Mouse (Mus musculus): ENCODE data around the gene Mlana. TPM values are rescaled to one million over a fixed set of nuclear protein-coding genes. Genes with fewer than 3 reads are reported as not detected.

Gene Mlana
- total RNA-seq (2022) = under 1 TPM in 1 of 4 experiments, not detected in 3; 0.39 TPM

DNA sequence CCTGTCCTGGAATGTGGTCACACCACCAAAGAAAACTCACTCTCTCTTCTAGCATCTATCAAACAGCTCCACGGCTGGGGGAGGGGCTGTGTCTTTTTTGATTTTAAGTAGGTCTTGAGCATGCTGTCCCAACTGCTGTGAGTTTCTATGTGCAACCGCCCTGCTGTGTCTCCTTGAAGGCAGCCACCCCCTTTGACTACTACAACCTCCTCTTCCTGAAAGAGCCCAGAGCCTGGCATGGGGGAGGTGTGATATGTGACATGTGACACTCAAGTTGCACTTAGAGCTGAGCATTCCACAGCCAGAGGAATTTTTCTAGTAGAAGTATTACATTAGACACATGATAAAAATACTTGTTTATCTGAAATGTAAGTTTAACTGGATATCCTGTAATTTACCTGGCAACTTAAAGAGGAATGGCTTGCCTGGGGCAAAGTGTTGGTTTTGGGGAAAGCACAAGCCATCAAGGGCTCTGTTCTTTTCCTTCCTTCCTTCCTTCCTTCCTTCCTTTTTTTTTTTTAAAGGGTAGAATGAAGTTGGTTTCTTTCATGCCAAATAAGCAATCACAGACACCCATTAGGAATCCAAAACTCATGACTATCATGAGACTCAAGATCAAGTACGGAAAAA, at the start of gene Mlana:
TSS of gene Mlana (plus strand) at position 580 of the 630 bp plus-strand sequence.
- no peak for DNase-seq (ENCODE audit: low spot score in 2 of 2)

DNA sequence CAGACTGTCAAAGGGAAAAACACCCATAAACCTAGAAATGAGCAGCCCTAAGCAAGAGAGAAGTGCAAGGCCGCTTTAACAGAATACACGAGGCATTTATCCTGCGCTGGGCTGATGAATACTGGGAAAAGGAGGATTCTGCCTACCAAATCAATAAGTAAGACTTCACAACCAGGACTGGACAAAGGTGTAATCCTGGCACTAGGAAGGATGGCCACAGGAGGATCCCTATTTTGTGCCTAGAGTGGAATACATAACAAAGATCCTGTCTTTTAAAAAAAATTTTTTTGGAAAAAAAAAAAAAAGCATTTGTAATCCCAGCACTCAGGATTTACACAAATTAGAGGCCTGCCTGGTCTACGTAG, 49.1 kb upstream of the Mlana start:
- DNase-seq (ENCODE audit: low spot score in 2 of 2) = no peak

DNA sequence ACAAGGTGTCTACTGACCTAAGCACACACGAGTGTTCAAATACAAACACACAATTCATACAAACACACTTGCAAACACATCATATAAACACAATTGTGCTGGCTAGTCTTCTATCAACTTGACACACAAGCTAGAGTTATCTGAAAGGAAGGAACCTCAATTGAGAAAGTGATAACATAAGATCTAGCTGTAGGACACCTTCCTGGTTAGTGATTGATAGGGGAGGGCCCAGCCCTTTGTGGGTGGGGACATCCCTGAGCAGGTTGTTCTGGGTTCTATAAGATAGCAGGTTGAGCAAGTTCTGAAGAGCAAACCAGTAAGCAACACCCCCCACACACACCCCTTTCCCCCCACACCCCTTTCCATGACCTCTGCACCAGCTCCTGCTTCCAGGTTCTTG, 47.9 kb upstream of the Mlana start:
- DNase-seq (ENCODE audit: low spot score in 2 of 2) = no peak

DNA sequence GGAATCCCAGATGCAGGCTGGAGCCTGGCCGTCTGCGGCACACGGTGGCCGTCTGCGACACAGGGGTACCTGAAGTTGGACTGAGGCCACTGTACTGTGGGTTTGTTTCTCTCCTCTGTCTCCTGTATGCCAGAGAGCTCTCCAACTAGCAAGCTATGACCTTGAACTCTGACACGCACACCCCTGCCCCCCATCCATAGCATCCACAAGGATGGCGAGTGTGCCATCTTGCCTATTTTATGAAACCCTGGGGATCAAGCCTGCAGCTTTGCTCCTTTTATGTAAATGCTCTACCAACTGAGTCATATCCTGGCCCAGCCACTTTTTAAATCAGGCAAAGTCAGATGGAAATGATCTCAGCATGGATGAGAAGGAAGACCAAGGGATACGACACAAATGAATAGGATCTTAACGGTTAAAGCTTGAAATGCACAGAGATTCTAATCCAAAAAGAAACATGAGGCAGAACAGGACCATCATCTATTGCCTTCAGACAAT, 43.8 kb upstream of the Mlana start:
- DNase-seq (ENCODE audit: low spot score in 2 of 2) = no peak

DNA sequence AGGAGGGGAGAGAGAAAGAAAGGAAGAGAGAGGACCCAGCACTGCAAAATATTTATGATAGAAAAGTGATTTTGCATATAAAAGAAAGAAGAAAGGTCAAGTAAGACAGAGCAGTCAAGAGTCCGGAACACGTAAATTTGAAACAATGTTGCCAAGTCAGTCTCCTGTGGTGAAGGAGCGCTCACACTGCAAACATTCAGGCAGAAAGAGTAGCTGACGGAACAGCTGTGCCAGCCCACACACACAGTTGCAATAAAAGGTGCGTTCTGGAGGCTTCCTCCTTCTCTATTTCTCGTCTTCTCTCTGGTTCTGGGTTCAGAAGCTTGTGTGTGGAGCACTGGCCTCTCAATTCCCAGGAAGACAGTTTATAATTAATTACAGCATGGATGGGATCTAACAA, 42.5 kb upstream of the Mlana start:
- no peak for DNase-seq (ENCODE audit: low spot score in 2 of 2)

DNA sequence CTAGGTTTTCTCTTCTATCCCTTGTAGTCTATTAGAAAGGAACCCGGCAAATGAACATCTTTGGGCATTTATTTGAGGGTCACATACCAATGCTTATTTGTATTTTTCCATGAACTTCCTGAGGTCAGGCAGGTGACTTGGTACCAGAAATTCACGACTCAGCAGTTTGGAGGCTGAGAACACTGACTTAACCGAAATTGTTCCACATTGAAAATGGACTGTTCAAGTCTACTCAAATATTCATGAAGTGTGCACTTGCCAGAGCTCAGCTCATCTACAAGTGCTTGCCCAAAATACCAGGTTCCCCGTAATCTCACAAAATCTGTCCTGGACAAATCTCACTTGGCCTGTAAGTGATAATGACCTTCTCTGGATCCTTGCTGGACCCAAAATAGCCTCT, 41.6 kb upstream of the Mlana start:
- no peak for DNase-seq (ENCODE audit: low spot score in 2 of 2)

DNA sequence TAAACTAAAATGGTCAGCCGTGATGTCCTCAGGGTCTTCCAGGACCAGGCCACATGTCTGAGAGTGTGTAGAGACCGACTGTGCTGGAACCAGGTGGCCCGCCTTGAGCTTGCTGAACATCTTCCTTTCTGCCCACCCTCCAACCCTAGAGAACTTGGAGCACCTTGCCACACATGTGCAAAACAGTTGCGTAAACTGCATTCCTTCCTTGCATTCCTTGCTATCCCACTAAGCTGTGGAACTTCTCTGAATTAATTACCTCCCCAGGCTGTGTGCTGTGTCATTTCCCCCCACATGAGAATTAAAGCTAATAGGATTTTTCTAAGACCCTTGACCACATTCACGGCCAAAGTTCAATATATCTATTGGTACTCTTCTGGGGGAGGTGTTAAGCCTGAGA, 41.0 kb upstream of the Mlana start:
- DNase-seq (ENCODE audit: low spot score in 2 of 2) = no peak

DNA sequence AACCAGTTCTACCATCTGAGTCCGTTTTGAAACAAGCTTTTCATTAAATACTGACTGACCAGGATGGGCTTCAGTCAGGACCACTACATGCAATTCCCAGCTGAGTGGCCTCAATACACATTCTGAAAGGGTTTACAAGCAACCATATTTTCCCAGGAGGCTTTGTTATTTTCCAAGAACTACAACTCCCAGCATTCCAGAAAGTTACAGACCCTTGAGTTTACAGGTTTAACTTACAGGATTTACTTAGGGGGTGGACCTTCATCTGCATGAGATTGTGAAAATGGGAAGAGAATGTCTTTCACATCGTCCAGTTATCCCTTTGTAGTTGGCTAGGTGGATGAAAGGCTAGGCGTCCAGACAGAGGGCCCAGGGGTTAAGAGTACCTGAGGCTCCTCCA, 40.6 kb upstream of the Mlana start:
- DNase-seq (ENCODE audit: low spot score in 2 of 2) = no peak

DNA sequence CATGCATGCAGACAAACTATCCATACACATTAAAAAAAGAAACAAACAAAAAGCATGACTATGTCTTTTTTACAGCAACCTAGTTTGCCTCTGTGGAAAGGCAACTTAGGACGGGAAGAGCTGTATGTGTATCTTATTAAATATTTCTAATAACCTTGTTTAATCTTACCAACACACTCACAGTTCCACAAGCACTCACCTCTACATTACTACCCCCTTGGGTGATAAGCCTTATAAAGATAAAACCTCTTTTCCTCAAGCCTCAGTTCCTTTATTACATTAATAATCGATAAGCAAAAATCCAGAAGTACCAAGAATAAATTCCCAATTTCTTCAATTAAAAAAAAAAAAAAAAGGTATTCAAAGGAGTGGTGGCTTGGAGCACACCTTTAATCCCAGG, 40.1 kb upstream of the Mlana start:
- DNase-seq (ENCODE audit: low spot score in 2 of 2) = no peak

DNA sequence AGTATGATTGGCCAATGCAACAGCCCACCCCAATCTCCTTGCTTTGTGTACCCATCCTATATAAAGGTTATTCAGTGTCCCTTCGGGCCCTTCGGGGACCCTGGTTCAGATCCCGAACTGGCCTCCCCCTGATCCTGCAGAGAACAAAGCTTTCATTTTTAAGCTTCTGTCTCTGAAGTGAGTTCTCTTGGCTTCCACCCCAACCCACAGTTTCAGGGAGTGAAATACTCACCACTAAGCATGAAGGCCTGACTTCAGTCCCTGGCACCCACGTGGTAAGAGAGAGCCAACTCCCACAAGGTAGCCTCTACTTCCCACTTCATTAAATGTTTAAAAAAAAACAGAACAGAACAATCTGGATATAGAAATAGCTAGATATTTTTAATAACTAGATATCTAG, 38.8 kb upstream of the Mlana start:
- DNase-seq (ENCODE audit: low spot score in 2 of 2) = no peak

DNA sequence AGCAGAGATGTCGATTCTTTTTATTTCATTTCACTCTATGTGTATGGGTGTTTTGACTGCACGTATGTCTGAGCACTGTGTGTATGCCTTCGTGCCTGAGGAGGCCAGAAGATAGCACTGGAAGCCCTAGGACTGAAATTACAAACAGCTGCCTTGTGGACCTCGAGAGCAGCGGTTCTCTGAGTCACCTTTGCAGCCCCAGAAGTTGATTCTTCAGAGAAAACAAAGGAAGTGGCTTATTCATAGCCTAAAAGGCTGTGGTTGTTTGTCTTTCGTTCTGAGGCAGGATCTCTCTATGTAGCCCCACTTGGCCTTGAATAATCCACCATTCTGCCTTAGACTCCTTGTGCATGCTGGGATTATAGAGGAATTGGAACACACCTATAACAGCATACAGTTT, 37.9 kb upstream of the Mlana start:
- no peak for DNase-seq (ENCODE audit: low spot score in 2 of 2)

DNA sequence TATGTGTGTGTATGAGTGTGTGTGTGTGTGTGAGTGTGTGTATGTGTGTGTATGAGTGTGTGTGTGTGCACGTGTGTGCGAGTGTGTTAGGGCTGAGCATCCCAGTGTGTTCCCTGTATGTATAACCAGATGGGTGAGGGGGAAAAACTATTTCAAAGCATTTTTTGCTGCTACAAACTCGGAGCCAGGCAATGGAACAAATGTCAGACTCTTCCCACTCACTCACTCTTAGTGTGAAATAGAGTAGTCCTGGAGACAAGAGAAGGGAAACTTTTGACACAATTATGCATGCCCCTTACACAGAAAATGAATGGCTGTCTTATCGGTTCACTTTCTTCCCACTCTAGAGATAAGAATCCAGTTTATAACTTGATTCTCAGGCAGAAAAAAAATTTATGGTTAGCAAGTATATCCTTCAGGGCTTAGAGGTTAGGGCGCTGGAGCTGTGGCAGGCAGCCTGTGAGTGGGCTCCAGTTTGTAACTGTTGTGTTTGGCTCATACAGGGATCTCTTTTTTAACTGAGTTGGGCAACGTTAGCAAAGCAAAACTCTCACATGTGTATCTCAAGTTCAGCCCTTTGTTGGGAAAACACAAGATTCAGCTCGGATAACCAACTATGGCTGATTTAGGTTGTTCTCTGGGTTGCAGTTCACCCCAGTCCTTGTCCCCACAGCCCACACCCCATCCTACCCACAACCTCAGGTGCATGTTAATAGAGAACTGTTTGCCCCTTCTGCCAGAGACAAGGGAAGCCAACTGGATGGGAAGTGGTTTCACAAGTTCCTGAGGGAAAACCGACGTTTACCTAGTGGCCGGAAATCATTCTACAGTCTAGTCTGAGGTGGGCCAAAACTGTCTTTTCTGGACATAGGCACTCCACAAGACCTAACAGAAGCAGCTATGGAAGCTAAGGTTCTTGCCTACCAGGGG, 36.5 kb upstream of the Mlana start:
- no peak for DNase-seq (ENCODE audit: low spot score in 2 of 2)

DNA sequence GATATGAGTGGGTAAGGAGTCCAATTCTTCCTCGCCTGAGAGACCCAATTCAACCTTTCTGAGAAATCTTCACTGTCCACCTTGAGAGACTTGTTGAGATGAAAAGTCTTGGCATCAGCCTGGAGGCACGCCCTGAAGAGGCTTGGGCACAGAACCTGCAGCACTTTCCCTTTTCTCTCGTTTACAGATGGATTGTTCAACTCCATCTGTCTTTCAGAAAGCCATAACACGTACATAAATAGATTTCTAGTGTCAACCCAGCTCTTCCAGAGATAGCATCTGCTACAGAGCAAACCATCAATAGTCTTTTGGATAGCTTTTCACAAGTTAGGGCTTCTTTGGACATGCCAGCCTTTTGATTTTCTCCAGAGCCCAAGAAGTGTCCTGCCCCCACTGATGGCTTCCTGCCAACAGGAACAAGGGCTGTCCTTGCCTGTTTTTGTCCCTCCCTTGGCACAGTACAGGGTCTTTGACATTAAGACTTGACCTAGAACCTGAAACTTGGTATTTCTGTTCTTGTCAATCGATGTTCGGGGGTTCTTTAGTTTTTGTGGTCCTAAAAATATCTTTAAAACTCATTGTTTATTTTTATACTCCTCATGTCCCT, 35.5 kb upstream of the Mlana start:
- DNase-seq (ENCODE audit: low spot score in 2 of 2) = no peak

DNA sequence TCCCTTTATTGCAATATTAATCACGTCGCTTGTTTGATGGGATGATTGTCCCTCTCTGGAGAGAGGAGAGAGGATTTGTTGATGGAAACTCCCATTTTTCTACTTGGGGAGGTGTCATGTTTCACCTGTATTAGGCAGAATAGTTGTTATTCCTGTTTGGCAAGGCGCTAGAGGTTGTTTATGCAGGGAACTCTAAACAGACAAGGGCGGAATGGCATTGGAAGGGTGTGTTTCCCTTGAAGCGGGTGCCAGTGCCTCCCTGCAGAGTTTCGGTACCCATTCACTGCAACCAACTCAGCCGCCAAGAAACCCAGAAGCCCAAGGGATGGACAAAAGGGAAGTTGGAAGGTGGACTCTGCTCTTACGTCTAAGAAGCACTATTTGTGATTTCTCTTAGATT, 33.8 kb upstream of the Mlana start:
- no peak for DNase-seq (ENCODE audit: low spot score in 2 of 2)

DNA sequence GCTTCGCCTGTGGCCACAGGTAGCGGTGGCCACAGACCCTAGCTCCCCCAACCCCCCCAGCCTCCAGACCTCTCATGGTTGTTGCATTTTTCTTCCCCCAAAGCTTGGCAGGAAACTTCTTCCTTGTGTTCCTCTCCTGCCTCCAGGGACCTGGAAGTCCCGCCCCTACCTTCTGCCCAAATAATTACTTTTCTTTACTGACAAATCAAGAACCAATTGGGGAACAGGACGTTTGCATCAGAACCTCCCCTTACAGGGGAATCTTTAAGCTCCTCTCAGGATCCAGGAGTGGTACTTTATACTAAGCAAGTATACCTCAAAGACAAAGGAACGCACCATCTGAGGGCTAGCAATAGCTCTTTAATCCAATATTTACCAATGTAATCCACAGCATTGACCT, 32.7 kb upstream of the Mlana start:
- no peak for DNase-seq (ENCODE audit: low spot score in 2 of 2)

DNA sequence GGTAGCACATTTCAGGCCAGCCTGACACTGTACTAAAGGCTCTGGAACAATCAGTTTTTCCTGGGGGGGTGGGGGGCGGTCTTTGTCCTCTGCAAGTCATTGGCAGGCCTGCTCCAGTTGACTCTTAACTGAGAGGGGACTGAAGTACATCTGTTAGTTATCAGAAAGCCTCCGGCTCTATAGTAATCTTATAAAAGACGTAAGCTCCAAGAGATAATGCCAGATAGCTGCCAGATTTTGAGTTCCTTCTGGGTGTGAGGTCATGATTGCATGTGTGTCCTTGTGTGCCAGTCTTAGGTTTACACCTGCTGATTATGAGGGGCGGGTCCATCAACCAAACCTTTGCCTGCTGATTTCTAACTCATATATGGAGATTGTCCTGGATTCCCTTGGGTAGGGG, 31.5 kb upstream of the Mlana start:
- DNase-seq (ENCODE audit: low spot score in 2 of 2) = no peak

DNA sequence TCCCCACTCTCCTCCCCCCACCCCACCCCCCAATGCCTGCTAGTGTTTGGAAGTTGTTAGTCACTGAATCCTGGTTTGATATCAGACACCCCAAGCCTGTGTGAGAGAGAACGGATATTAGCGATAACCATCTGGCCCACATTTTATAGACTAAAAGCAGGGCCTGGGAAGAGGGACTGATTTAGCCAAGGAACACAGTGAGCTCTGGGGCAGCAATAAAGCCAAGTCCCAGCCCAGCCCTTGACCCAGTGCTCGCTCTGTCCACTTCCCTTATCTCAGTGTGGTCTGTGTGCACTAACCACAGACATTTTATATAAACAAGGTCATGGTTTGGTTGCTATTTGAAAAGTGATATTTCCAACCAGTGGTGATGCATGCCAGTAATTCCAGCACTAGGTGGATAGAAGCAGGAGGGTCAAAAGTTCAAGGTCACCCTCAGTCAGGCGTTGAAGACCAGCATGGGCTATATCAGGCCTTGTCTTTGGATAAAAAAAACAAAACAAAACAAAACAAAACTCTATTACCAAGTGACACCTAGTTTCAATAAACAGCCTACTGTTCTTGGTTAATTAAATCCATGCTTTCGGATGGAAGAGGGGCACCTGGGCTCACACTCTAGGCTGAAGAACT, 30.5 kb upstream of the Mlana start:
- DNase-seq (ENCODE audit: low spot score in 2 of 2) = no peak

DNA sequence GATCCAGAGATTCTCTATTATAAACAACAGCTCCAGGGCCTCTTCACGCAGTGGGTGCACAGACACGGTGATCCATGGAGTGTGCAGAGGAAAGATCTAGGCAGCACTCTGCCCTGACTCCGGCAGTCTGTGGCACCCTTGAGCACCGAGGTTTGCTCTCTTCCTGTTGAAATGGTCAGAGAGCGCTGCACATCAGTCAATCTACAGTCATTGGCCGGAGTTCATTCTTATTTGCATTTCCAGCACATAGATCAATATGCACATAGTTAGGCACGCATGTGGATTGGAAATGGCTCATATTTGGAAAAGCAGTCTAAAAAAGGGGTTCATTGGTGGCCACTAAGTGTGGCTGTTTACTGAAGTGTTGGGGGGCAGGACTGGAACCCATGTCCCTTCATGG, 29.5 kb upstream of the Mlana start:
- DNase-seq (ENCODE audit: low spot score in 2 of 2) = no peak

DNA sequence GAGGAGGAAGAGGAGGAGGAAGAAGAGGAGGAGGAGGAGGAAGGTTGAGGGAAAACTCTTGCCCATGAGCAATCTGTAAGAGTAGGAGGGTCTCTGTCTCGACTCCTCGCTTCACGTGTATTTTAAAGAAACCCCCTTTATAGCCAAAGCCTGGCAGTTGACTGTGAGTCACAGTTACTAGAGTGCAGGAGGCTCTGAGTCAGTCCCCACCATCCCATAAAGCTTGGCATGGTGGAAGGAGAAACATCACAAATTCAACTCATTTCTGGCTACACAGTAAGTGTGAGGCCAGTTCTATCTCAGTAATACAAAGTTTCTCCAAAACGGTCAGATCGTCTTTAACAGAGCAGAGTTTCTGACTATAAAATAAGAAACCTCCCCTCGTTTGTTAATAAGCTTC, 27.4 kb upstream of the Mlana start:
- DNase-seq (ENCODE audit: low spot score in 2 of 2) = no peak

DNA sequence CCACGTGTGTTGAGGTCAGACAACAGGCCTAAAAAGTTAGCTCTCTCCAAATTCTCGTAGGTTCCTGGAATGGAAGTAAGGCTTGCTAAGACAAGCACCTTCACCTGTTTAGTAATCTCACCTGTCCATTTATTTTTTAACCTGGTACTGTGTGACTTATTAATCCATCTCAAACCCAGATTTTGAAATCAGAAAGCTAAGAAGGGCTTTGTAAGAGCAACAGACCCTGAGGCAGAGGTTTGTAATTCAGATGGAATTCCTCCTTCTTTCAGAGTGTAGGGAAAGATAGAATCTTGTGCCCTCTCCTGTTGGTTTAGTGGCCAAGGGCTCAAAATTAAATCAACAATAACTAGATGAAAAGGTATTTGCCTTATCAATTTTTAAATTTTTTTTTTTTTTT, 26.5 kb upstream of the Mlana start:
- DNase-seq (ENCODE audit: low spot score in 2 of 2) = no peak

DNA sequence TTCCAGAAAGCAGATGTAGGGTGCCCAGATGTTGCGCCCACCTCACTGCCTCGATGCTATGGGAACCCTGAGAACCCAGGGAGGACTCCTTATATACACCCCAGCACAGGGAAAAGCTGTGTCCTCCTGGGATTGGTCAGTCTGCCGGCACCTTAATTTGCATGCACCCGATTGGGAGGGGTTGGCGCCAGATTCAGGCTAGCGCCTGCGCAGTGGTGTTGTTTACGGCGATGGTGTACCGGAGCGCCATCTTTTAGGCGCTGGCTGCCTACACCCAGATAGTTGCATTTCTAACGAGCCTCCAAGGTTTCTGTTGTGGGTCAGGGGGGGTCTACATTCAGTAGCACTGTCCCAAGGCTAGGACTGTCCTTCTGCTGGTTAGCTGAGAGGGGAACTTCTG, 25.0 kb upstream of the Mlana start:
- no peak for DNase-seq (ENCODE audit: low spot score in 2 of 2)

DNA sequence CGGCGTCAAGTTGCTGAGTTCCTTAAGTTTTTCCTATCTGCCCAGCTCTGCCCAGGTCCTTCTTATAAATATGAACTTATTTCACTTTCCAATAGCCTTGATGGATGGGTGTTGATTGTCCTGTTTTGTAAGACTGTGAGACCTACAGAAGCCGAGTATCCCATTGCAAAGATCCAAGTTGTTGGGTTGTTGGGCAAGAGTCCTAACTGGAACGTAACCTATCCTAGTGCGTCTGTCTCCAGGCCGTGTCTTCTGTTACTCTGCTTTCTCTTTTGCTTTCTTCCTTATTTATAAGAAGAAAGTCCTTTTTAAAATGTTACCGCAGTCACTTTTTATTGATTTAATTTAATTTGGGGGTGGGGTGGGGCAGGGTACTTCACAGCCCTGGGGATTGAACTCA, 22.7 kb upstream of the Mlana start:
- DNase-seq (ENCODE audit: low spot score in 2 of 2) = no peak
